Mouse (Mus musculus) liver (tissue): ENCODE data around the gene B430305J03Rik.

Source experiments
- DNase-seq: peaks from one replicate; pipeline ENCODE4 v3.0.0-alpha.2; 2020; ENCODE audit warnings: mixed read lengths

The B430305J03Rik gene

GRCm38 (mm10) chr3:61348036-61348614, 17.6 kb downstream of the B430305J03Rik start:
- DNase-seq: no peak

GRCm38 (mm10) chr3:61345636-61346035, 20.1 kb downstream of the B430305J03Rik start:
- DNase-seq: no peak

GRCm38 (mm10) chr3:61344031-61344430, 21.7 kb downstream of the B430305J03Rik start:
- DNase-seq: no peak

- no peak for DNase-seq
These were observed 25.4 kb downstream of the B430305J03Rik start for GRCm38 (mm10) chr3:61340321-61340720.

- no peak for DNase-seq
These were observed 28.5 kb downstream of the B430305J03Rik start for GRCm38 (mm10) chr3:61337230-61337629.

GRCm38 (mm10) chr3:61336205-61336604, 29.5 kb downstream of the B430305J03Rik start:
- DNase-seq: no peak

- peak; percentile 5 for DNase-seq
These were observed 44.1 kb downstream of the B430305J03Rik start for GRCm38 (mm10) chr3:61321632-61322031.

GRCm38 (mm10) chr3:61320031-61320430, 45.7 kb downstream of the B430305J03Rik start:
- DNase-seq: no peak

GRCm38 (mm10) chr3:61315002-61315401, 50.7 kb downstream of the B430305J03Rik start:
- DNase-seq: no peak
